Mouse (Mus musculus): ENCODE data around the gene Olfr1324.
"Not testable (repeated sequence)": the region's sequence is repeated elsewhere in the genome, so short reads cannot be mapped to it uniquely, and the experiment has no call there.

Olfr1324 gene

GRCm38 (mm10) chrX:50428398-50428797, at the start of gene Olfr1324:
Olfr1324 (minus strand) TSS chrX:50428498.
- no peak for DNase-seq (ENCODE audit: low read depth, low spot score)

DNA sequence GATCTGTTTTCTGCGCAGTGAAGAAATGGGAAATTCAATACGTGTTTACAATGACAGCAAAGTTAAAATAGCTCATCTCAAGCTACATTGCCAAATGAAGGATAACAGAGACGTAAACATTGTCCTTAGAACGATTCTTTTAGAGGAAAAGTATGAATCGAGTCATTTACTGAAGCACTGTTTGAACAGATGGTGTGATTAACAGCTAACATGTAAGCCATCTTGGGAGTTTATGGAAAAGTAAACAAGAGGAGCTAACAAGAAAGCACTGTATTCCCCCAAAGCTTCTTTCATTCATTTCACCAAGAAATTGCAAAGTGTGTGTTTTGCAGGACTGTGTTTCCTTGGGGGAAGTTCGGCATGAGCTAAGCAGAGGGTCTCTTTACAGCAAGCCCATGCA, 42.0 kb upstream of the Olfr1324 start:
- not testable (repeated sequence) for DNase-seq (ENCODE audit: low read depth, low spot score)

- no peak for DNase-seq (ENCODE audit: low read depth, low spot score)
These were observed 27.8 kb upstream of the Olfr1324 start for GRCm38 (mm10) chrX:50456136-50456535.

DNA sequence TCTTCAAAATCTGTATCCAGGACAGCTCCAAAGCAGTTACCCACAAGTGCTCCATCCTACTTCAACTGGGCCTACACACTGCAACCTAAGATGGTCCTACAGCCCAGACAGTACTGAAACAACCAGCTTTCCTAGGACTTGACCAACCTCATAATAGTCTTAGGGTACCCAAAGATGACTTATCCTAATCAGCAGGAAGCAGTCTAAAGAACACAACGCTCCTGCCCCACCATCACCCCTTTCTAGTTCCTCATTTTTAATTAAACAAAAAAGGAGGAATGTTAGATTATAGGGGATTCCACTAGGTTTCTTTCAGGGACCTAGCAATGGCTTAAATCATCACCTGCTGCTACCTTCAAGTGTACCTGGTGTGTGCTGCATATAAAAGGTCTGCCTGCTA, 15.1 kb upstream of the Olfr1324 start:
- no peak for DNase-seq (ENCODE audit: low read depth, low spot score)

DNA sequence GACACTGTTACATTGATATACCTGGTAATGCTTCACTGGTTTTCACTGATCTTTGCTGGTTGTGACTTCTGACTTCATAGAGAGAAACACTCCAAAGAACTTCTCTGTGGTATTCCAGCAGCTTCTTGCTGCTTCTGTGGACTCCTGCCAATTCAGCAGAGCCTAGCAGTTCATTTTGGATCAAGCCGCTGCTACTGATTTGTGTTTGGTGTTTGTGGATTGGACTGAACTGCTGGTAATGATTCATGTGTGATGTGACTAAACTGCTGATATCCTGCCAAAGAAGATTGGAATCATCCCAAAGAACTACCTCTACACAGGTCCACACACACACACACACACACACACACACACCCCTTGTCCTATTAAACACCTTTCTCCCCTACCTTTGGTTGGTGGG, 14.4 kb upstream of the Olfr1324 start:
- no peak for DNase-seq (ENCODE audit: low read depth, low spot score)

GRCm38 (mm10) chrX:50432499-50432898, 4.2 kb upstream of the Olfr1324 start:
- no peak for DNase-seq (ENCODE audit: low read depth, low spot score)

GRCm38 (mm10) chrX:50427712-50428328, 478 bp downstream of the Olfr1324 start:
- DNase-seq (ENCODE audit: low read depth, low spot score) = no peak

GRCm38 (mm10) chrX:50425899-50426436, 2.3 kb downstream of the Olfr1324 start:
- no peak for DNase-seq (ENCODE audit: low read depth, low spot score)

DNA sequence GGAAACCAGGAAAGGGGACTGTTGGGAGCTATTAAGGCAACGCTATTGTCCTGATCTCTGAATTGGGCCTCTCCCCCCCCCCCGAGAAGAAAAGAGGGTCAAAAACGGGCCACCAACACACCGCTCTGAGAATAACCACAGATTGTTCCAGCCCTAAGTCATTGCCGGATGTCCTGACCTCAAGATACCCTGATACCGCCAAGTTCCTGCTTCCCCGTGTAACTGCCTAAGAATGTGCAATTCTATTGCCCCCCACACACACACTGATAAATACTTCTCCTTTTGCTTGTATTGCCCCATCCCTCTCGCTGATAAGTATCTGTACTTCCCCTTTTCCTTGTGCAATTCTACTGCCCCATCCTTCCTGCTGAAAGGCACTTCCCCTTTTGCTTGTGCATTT, 17.9 kb downstream of the Olfr1324 start:
- DNase-seq (ENCODE audit: low read depth, low spot score) = not testable (repeated sequence)

GRCm38 (mm10) chrX:50390616-50391015, 37.7 kb downstream of the Olfr1324 start:
- not testable (repeated sequence) for DNase-seq (ENCODE audit: low read depth, low spot score)

DNA sequence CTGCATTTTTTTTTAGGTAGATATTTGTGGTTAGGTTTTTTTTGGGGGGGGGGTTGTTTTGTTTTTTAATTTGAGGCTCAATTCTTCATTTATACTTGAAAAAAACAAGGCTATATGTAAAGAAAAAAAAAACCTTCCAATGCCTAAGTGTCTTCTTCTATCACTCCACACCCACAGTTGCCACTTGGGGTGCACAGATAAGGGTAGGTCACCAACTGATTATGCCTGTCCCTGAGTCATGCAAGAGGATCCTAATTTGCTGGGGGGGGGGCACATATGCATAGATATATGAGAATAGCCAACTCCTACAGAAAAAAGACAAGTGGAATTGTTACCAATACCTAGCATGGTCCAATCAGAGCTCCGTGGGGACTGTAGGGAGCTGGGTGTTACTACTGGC, 53.3 kb downstream of the Olfr1324 start:
- no peak for DNase-seq (ENCODE audit: low read depth, low spot score)
